Mouse (Mus musculus): ENCODE measurements around the gene Hrnr. TPM values are rescaled to one million over a fixed set of nuclear protein-coding genes. Genes with fewer than 3 reads are reported as not detected.
A peak's percentile ranks its signal among the peaks of the same experiment; 100 is the strongest.

Hrnr gene
- 0.02 TPM in 2 replicates for polyA plus RNA-seq (2012; rRNA removed)

GRCm38 (mm10) chr3:93319449-93319848 lies at the start of gene Hrnr:
Gene Hrnr (plus strand): TSS chr3:93319749.
- TF ChIP-seq CTCF (IDR thresholded peaks at IDR 0.05; ENCODE audit: extremely low read depth, insufficient read depth, low read length) (no peak), POLR2A (IDR thresholded peaks at IDR 0.05; ENCODE audit: extremely low read depth, insufficient read depth, low read length) (no peak)
- H3K27ac ChIP-seq (ENCODE audit: insufficient read depth, low read length), result no peak within 1 kb of the TSS
- H3K4me3 ChIP-seq (ENCODE audit: insufficient read depth, low read length), result no peak within 1 kb of the TSS
- H3K4me1 ChIP-seq (ENCODE audit: control insufficient read depth, insufficient read depth, low read length), result no peaks in the 10 kb centered on the region

- no peak for TF ChIP-seq CTCF (IDR thresholded peaks at IDR 0.05; ENCODE audit: extremely low read depth, insufficient read depth, low read length)
- Histone ChIP-seq H3K27ac (ENCODE audit: insufficient read depth, low read length) (no peak within 1 kb of the TSS), H3K4me1 (ENCODE audit: control insufficient read depth, insufficient read depth, low read length) (no peaks in the 10 kb centered on the region), H3K4me3 (ENCODE audit: insufficient read depth, low read length) (no peak within 1 kb of the TSS)
Measured at GRCm38 (mm10) chr3:93273223-93273622, 46.3 kb upstream of the Hrnr start, which contains the start of gene Flg. Gene Flg (plus strand): TSS chr3:93273523.

- TF ChIP-seq POLR2A (IDR thresholded peaks at IDR 0.05; ENCODE audit: extremely low read depth, insufficient read depth, low read length) (no peak), CTCF (IDR thresholded peaks at IDR 0.05; ENCODE audit: extremely low read depth, insufficient read depth, low read length) (no peak)
- 0 out of 2 replicates have a peak, but pooled peaks cover 2% of the 10 kb centered on the region for H3K4me1 ChIP-seq (ENCODE audit: control insufficient read depth, insufficient read depth, low read length)
- H3K27ac ChIP-seq (ENCODE audit: insufficient read depth, low read length), result no peak overlapping the region
Measured at GRCm38 (mm10) chr3:93297542-93297941, 22.0 kb upstream of the Hrnr start.

GRCm38 (mm10) chr3:93299832-93300231 lies 19.7 kb upstream of the Hrnr start:
- Histone ChIP-seq H3K4me3 (ENCODE audit: insufficient read depth, low read length) (no peak overlapping the region), H3K4me1 (ENCODE audit: control insufficient read depth, insufficient read depth, low read length) (0 out of 2 replicates have a peak, but pooled peaks cover 2% of the 10 kb centered on the region), H3K27ac (ENCODE audit: insufficient read depth, low read length) (no peak overlapping the region)
- TF ChIP-seq CTCF (IDR thresholded peaks at IDR 0.05; ENCODE audit: extremely low read depth, insufficient read depth, low read length), result no peak
- no peak for TF ChIP-seq POLR2A (IDR thresholded peaks at IDR 0.05; ENCODE audit: extremely low read depth, insufficient read depth, low read length)

More at GRCm38 (mm10) chr3:93297542-93297941, 22.0 kb upstream of the Hrnr start:
- H3K4me3 ChIP-seq (ENCODE audit: insufficient read depth, low read length), result no peak overlapping the region

GRCm38 (mm10) chr3:93301896-93302295 lies 17.7 kb upstream of the Hrnr start:
- no peaks in the 10 kb centered on the region for H3K4me1 ChIP-seq (ENCODE audit: control insufficient read depth, insufficient read depth, low read length)
- H3K4me3 ChIP-seq (ENCODE audit: insufficient read depth, low read length), result no peak overlapping the region
- TF ChIP-seq CTCF (IDR thresholded peaks at IDR 0.05; ENCODE audit: extremely low read depth, insufficient read depth, low read length) (no peak), POLR2A (IDR thresholded peaks at IDR 0.05; ENCODE audit: extremely low read depth, insufficient read depth, low read length) (no peak)
- no peak overlapping the region for H3K27ac ChIP-seq (ENCODE audit: insufficient read depth, low read length)

DNA sequence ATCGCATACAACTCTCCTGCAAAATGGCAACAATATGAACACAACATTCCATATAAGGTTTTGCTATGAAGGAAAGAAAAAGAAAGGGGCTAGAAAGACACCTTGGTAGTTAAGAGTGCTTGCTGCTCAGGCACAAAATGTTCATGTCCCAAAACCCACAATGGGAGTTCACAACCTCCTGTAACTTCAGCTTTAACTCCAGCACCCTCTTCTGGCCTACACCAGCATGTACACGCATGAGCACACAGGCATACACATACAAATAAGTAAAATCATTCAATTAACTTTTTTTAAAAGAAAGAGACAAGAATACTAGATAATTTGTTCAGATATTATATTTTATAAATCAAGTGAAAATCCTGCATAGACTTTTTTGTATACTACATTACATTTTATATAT lies 13.4 kb upstream of the Hrnr start:
- Histone ChIP-seq H3K27ac (ENCODE audit: insufficient read depth, low read length) (no peak overlapping the region), H3K4me1 (ENCODE audit: control insufficient read depth, insufficient read depth, low read length) (no peaks in the 10 kb centered on the region), H3K4me3 (ENCODE audit: insufficient read depth, low read length) (no peak overlapping the region)
- TF ChIP-seq CTCF (IDR thresholded peaks at IDR 0.05; ENCODE audit: extremely low read depth, insufficient read depth, low read length), result peak; percentile 55; the same call in 1 of the 2 replicates
- no peak for TF ChIP-seq POLR2A (IDR thresholded peaks at IDR 0.05; ENCODE audit: extremely low read depth, insufficient read depth, low read length)

DNA sequence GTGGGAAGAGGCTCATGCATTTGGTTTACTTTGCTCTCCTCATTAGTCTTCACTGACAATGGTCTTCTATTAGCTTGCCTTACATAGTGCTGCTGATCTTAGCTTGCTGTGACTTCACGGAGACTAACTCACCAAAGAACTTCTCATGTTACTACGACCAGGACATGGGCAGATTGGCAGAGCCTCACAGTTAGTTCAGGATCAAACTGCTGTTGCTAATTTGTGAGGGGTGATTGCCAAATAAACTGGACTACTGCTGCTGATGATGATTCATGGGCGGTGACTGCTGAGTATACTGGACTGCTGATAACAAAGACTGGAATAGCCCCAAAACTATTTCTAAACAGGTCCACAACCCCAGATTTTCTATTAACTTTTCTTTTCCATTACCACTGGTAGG lies 8.2 kb upstream of the Hrnr start:
- Histone ChIP-seq H3K4me1 (ENCODE audit: control insufficient read depth, insufficient read depth, low read length) (no peaks in the 10 kb centered on the region), H3K4me3 (ENCODE audit: insufficient read depth, low read length) (no peak overlapping the region), H3K27ac (ENCODE audit: insufficient read depth, low read length) (no peak overlapping the region)
- no peak for TF ChIP-seq POLR2A (IDR thresholded peaks at IDR 0.05; ENCODE audit: extremely low read depth, insufficient read depth, low read length)
- TF ChIP-seq CTCF (IDR thresholded peaks at IDR 0.05; ENCODE audit: extremely low read depth, insufficient read depth, low read length), result no peak

GRCm38 (mm10) chr3:93314388-93314787 lies 5.2 kb upstream of the Hrnr start:
- H3K27ac ChIP-seq (ENCODE audit: insufficient read depth, low read length), result no peak overlapping the region
- TF ChIP-seq POLR2A (IDR thresholded peaks at IDR 0.05; ENCODE audit: extremely low read depth, insufficient read depth, low read length) (no peak), CTCF (IDR thresholded peaks at IDR 0.05; ENCODE audit: extremely low read depth, insufficient read depth, low read length) (no peak)
- H3K4me3 ChIP-seq (ENCODE audit: insufficient read depth, low read length), result no peak overlapping the region
- H3K4me1 ChIP-seq (ENCODE audit: control insufficient read depth, insufficient read depth, low read length), result no peaks in the 10 kb centered on the region

DNA sequence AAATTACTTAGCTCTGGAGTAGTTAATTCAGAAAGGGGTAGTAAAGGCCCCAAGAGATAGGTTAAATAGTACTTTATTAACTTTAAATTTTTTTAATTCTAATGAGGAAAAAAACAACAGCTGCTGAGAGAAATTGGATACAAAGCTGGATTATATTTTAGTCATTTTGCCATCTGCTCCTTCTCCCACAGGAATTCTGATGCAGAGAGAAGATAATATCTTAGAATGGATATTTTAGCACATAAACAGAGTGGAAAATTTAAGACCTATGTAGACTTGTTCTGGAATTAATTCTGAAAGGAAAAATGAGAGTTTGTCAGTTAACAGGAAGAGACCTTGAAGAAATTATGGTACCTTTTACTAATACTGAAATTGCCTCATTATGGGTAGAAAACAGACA lies 18.2 kb downstream of the Hrnr start:
- no peak overlapping the region for H3K4me3 ChIP-seq (ENCODE audit: insufficient read depth, low read length)
- TF ChIP-seq POLR2A (IDR thresholded peaks at IDR 0.05; ENCODE audit: extremely low read depth, insufficient read depth, low read length) (no peak), CTCF (IDR thresholded peaks at IDR 0.05; ENCODE audit: extremely low read depth, insufficient read depth, low read length) (no peak)
- no peaks in the 10 kb centered on the region for H3K4me1 ChIP-seq (ENCODE audit: control insufficient read depth, insufficient read depth, low read length)
- no peak overlapping the region for H3K27ac ChIP-seq (ENCODE audit: insufficient read depth, low read length)

GRCm38 (mm10) chr3:93340021-93340420 lies 20.5 kb downstream of the Hrnr start:
- no peak for TF ChIP-seq POLR2A (IDR thresholded peaks at IDR 0.05; ENCODE audit: extremely low read depth, insufficient read depth, low read length)
- TF ChIP-seq CTCF (IDR thresholded peaks at IDR 0.05; ENCODE audit: extremely low read depth, insufficient read depth, low read length), result no peak
- no peaks in the 10 kb centered on the region for H3K4me1 ChIP-seq (ENCODE audit: control insufficient read depth, insufficient read depth, low read length)
- H3K4me3 ChIP-seq (ENCODE audit: insufficient read depth, low read length), result no peak overlapping the region
- no peak overlapping the region for H3K27ac ChIP-seq (ENCODE audit: insufficient read depth, low read length)

Data from cortical plate, adult 2 months (tissue).